Mouse (Mus musculus): ENCODE measurements around the gene Npr2. TPM values are rescaled to one million over a fixed set of nuclear protein-coding genes. Genes with fewer than 3 reads are reported as not detected.
A peak's percentile ranks its signal among the peaks of the same experiment; 100 is the strongest.
"Not testable (repeated sequence)": the region's sequence is repeated elsewhere in the genome, so short reads cannot be mapped to it uniquely, and the experiment has no call there.

The Npr2 gene
- 13.2 TPM in 2 replicates for polyA plus RNA-seq (2015; fragmentation: Nextera tagmentation; extraction: Ambion mirVana)

DNA sequence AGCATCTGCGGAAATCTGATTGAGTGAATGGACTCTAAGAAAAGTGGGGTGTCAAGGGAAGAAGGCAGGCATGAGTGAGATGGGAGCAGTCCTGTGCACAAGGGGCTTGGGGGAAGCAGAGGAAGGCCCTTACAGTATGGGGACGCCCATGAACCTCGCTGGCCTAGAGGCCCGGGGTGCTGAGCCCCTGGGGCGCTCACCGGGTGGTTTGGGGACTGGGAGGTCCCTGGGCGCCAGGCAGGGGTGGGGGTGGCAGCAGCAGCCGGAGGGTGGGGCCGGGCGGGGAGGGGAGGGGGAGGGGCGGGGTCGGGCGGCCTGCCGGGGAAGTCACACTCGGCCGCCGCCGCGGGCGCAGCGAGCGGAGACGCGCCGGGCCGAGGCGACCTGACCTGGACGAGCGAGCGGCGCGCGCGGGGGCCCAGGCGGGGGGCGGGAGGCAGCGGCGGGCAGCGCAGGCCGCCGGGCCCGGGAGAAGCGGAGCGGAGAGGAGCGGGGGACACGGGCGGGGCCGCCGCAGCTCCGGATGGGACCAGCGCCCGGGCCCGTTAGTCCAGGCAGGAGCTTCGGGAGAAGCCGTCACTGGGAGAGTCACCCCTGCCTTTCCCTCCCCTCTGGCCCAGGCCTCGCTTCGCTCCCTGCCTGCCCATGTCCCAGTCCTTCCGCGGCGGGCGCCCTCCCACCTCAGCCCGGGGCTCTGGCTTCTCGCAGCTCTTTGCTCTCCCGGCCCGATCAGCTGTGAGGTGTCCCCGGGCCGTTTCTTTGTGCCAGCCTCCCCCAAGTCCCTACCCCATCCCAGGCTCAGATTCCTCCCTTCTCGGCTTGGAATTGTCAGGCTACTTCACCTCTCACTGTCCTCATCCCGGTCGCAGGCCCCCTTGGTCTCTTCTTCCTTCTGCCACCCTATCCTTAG lies at the start of gene Npr2:
Npr2 (plus strand) TSS at position 890 of the 910 bp plus-strand sequence.
- Histone ChIP-seq H3K9me3 (no peaks in the 10 kb centered on the region), H3K4me1 (replicated peaks) (peaks cover 49% of the 10 kb centered on the region), H3K4me3 (peak within 1 kb of the TSS; percentile 70), H3K36me3 (no peaks in the 10 kb centered on the region), H3K9ac (peak within 1 kb of the TSS; percentile 92), H3K27me3 (no peaks in the 10 kb centered on the region), H3K27ac (replicated peaks) (peak within 1 kb of the TSS; percentile 84), H3K4me2 (peak within 1 kb of the TSS; percentile 98)
- WGBS = under 1% methylated on average over 46 of the region's 70 CpGs
- ATAC-seq (ENCODE audit: low FRiP score, low read depth) = peak; percentile 45

- peaks cover 39% of the 10 kb centered on the region for H3K36me3 ChIP-seq
- no peaks in the 10 kb centered on the region for H3K27me3 ChIP-seq
- no peak for ATAC-seq (ENCODE audit: low FRiP score, low read depth)
- H3K9me3 ChIP-seq = no peaks in the 10 kb centered on the region
- H3K9ac ChIP-seq = no peak overlapping the region
- H3K4me2 ChIP-seq = no peak overlapping the region
- WGBS = 91% methylated on average over 5 of the region's 5 CpGs
- H3K4me1 ChIP-seq (replicated peaks) = peaks cover 22% of the 10 kb centered on the region
- no peak overlapping the region for H3K27ac ChIP-seq (replicated peaks)
- no peak overlapping the region for H3K4me3 ChIP-seq
Measured at GRCm38 (mm10) chr4:43582241-43582640, 49.5 kb upstream of the Npr2 start.

DNA sequence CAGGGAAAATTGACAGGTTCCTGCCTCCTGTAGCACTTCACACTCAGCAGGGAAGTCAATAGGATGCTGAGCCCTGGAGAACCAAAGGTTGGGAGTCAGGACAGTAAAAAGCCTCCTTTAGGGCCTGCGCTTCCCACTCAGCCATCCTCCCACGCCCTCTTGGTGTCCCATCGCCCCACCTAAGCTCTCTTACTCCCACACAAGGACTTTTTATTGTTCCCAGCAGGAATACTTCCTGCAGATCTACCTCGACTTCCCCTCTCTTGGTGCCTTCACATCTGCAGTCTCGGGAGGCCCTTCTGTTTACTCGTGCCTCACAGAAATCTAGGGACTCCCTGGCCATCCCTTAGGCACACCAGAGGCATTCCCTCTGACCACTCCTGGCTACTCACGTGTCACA lies 48.3 kb upstream of the Npr2 start:
- Histone ChIP-seq H3K4me3 (no peak overlapping the region), H3K36me3 (peaks cover 39% of the 10 kb centered on the region), H3K9ac (no peak overlapping the region), H3K27me3 (no peaks in the 10 kb centered on the region), H3K4me2 (no peak overlapping the region), H3K9me3 (no peaks in the 10 kb centered on the region), H3K27ac (replicated peaks) (no peak overlapping the region), H3K4me1 (replicated peaks) (peaks cover 13% of the 10 kb centered on the region)
- ATAC-seq (ENCODE audit: low FRiP score, low read depth) = no peak
- WGBS = 73% methylated on average over 7 of the region's 7 CpGs

GRCm38 (mm10) chr4:43584444-43585416 lies 47.0 kb upstream of the Npr2 start, which contains the start of gene Msmp:
Msmp (minus strand) TSS chr4:43584494.
- H3K4me2 ChIP-seq = no peak within 1 kb of the TSS
- H3K9me3 ChIP-seq = no peaks in the 10 kb centered on the region
- H3K4me1 ChIP-seq (replicated peaks) = peaks cover 7% of the 10 kb centered on the region
- ATAC-seq (ENCODE audit: low FRiP score, low read depth) = no peak
- 68% methylated on average over 12 of the region's 12 CpGs for WGBS
- H3K9ac ChIP-seq = no peak within 1 kb of the TSS
- no peaks in the 10 kb centered on the region for H3K27me3 ChIP-seq
- peaks cover 39% of the 10 kb centered on the region for H3K36me3 ChIP-seq
- H3K4me3 ChIP-seq = no peak within 1 kb of the TSS
- H3K27ac ChIP-seq (replicated peaks) = no peak within 1 kb of the TSS

DNA sequence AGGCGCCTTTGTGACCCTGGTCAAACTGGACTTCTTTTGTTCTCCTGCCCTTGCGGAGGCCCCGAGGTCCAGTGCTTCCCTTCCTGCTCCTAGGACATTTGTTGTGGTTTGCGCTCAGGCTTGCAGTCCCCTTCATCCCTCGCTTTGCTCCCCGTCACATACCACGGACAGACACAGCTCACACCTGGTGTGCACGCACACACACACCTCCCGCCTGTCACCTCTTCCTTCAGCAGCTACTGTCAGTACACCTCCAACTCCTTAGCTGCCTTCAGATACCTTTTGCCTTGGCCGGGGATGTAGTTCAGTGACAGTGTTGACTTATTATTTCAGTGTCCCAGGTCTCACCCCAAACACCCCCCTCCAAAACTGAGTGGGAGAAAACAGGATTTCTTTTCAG lies 46.1 kb upstream of the Npr2 start:
- ATAC-seq (ENCODE audit: low FRiP score, low read depth) = no peak
- Histone ChIP-seq H3K36me3 (peaks cover 38% of the 10 kb centered on the region), H3K4me3 (no peak overlapping the region), H3K9me3 (no peaks in the 10 kb centered on the region), H3K9ac (no peak overlapping the region), H3K4me2 (no peak overlapping the region), H3K4me1 (replicated peaks) (no peaks in the 10 kb centered on the region), H3K27ac (replicated peaks) (no peak overlapping the region), H3K27me3 (no peaks in the 10 kb centered on the region)
- 58% methylated on average over 10 of the region's 10 CpGs for WGBS

- H3K27me3 ChIP-seq = no peaks in the 10 kb centered on the region
- H3K4me3 ChIP-seq = no peak overlapping the region
- peaks cover 30% of the 10 kb centered on the region for H3K36me3 ChIP-seq
- H3K4me1 ChIP-seq (replicated peaks) = no peaks in the 10 kb centered on the region
- no peaks in the 10 kb centered on the region for H3K9me3 ChIP-seq
- no peak overlapping the region for H3K4me2 ChIP-seq
- 78% methylated on average over 8 of the region's 8 CpGs for WGBS
- no peak; the same call in 1 of the 2 replicates for ATAC-seq (ENCODE audit: low FRiP score, low read depth)
- H3K27ac ChIP-seq (replicated peaks) = no peak overlapping the region
- H3K9ac ChIP-seq = no peak overlapping the region
Measured at GRCm38 (mm10) chr4:43586411-43586810, 45.3 kb upstream of the Npr2 start.

- H3K36me3 ChIP-seq = peaks cover 19% of the 10 kb centered on the region
- no peak for ATAC-seq (ENCODE audit: low FRiP score, low read depth)
- 62% methylated on average over 7 of the region's 7 CpGs for whole genome bisulfite sequencing
- H3K9me3 ChIP-seq = no peaks in the 10 kb centered on the region
- H3K4me3 ChIP-seq = no peak overlapping the region
- H3K4me2 ChIP-seq = no peak overlapping the region
- H3K27me3 ChIP-seq = no peaks in the 10 kb centered on the region
- no peaks in the 10 kb centered on the region for H3K4me1 ChIP-seq (replicated peaks)
- no peak overlapping the region for H3K27ac ChIP-seq (replicated peaks)
- no peak overlapping the region for H3K9ac ChIP-seq
Measured at GRCm38 (mm10) chr4:43587681-43588080, 44.1 kb upstream of the Npr2 start.

DNA sequence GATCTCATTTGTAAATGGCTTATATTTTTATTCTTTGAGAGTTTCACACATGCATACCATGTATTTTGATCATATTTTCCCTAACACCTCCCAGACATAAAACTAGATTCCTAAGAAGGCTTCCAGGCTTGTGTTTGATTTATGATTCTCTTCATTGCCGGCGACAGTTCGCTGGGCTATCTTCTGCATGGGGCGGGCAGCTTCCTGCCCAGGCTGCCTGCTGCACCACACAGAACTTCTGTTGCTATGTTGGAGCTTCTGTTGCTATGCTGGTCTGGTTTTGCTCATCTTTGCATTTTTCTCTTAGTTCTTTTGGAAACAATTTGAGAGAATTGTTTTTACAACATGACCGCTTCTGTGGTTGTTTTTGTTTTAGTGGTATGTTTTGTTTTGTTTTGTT lies 40.2 kb upstream of the Npr2 start:
- Histone ChIP-seq H3K9ac (no peak overlapping the region), H3K4me2 (no peak overlapping the region), H3K9me3 (no peaks in the 10 kb centered on the region), H3K27me3 (no peaks in the 10 kb centered on the region), H3K4me1 (replicated peaks) (no peaks in the 10 kb centered on the region), H3K36me3 (no peaks in the 10 kb centered on the region), H3K27ac (replicated peaks) (no peak overlapping the region), H3K4me3 (no peak overlapping the region)
- ATAC-seq (ENCODE audit: low FRiP score, low read depth) = no peak
- WGBS = 90% methylated on average over 5 of the region's 5 CpGs

GRCm38 (mm10) chr4:43591961-43592360 lies 39.8 kb upstream of the Npr2 start:
- 74% methylated on average over 3 of the region's 3 CpGs for WGBS
- Histone ChIP-seq H3K9me3 (no peaks in the 10 kb centered on the region), H3K9ac (no peak overlapping the region), H3K27ac (replicated peaks) (no peak overlapping the region), H3K4me2 (no peak overlapping the region), H3K4me1 (replicated peaks) (no peaks in the 10 kb centered on the region), H3K27me3 (no peaks in the 10 kb centered on the region), H3K36me3 (no peaks in the 10 kb centered on the region), H3K4me3 (no peak overlapping the region)
- no peak for ATAC-seq (ENCODE audit: low FRiP score, low read depth)

GRCm38 (mm10) chr4:43593453-43593852 lies 38.3 kb upstream of the Npr2 start:
- H3K9me3 ChIP-seq = no peaks in the 10 kb centered on the region
- no peak for ATAC-seq (ENCODE audit: low FRiP score, low read depth)
- H3K27ac ChIP-seq (replicated peaks) = no peak overlapping the region
- H3K4me1 ChIP-seq (replicated peaks) = no peaks in the 10 kb centered on the region
- H3K27me3 ChIP-seq = no peaks in the 10 kb centered on the region
- no peak overlapping the region for H3K9ac ChIP-seq
- no peak overlapping the region for H3K4me2 ChIP-seq
- H3K36me3 ChIP-seq = no peaks in the 10 kb centered on the region
- WGBS = 71% methylated on average over 3 of the region's 3 CpGs
- H3K4me3 ChIP-seq = no peak overlapping the region

GRCm38 (mm10) chr4:43596597-43596996 lies 35.1 kb upstream of the Npr2 start:
- ATAC-seq (ENCODE audit: low FRiP score, low read depth); H3K9ac ChIP-seq; H3K9me3 ChIP-seq; H3K4me3 ChIP-seq; H3K36me3 ChIP-seq; H3K27ac ChIP-seq (replicated peaks); H3K4me2 ChIP-seq; H3K4me1 ChIP-seq (replicated peaks); H3K27me3 ChIP-seq: not testable (repeated sequence)
- 88% methylated on average over 2 of the region's 2 CpGs for whole genome bisulfite sequencing

DNA sequence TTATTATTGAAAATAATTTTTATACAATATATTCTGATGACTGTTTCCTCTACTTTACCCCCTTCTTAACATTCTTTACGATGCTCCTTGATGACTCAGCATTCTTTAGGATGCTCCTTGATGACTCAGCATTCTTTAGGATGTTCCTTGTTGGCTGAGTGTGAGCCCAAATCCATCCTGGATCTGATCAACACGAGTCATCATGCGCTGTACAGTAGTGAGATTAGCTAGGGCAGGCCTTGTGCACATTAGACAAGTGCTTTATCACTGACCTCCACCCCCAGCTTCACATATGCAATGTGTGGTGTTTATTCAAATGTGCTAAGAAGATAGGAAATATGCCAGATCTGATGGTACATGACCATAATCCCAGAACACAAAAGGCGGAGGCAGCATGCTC lies 33.5 kb upstream of the Npr2 start:
- no peaks in the 10 kb centered on the region for H3K27me3 ChIP-seq
- 85% methylated on average over 4 of the region's 4 CpGs for WGBS
- H3K4me2 ChIP-seq = no peak overlapping the region
- H3K9ac ChIP-seq = no peak overlapping the region
- H3K9me3 ChIP-seq = no peaks in the 10 kb centered on the region
- no peaks in the 10 kb centered on the region for H3K36me3 ChIP-seq
- no peak overlapping the region for H3K27ac ChIP-seq (replicated peaks)
- H3K4me1 ChIP-seq (replicated peaks) = no peaks in the 10 kb centered on the region
- no peak for ATAC-seq (ENCODE audit: low FRiP score, low read depth)
- no peak overlapping the region for H3K4me3 ChIP-seq
